10 mouse cellular contexts compared by ENCODE assay signal in the genomic region with DNA sequence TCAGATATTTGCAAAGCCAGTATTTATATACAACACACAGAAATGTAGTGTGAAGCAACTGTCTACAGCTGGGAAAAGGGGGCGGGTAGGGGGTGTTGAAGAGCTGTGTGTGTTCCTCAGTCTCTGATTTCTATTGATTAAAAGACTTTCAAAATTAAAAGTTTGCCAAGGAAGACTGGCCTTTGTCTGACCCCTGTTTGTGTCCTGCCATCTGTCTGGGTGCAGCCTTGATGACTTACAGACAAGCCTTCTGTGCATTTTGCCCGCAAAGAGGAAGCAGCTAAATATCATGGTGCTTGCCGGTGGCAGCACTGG. TPM values are rescaled to one million over a fixed set of nuclear protein-coding genes. Genes with fewer than 3 reads are reported as not detected.
A peak's percentile ranks its signal among the peaks of the same experiment; 100 is the strongest.
DNase-seq lines count a peak whose midpoint lies in the region; ATAC-seq lines count a peak whose summit lies in the region.
"Had no signal": no experiment of that assay in that cellular context is flagged by ENCODE, and none has a peak within 500 bp of the region (broad histone marks: within the 10 kb centered on the region; RNA-seq: fewer than 3 reads in every experiment).

No protein-coding gene starts in this region.

- H3K36me3 ChIP-seq in kidney, embryonic 15.5 days = peaks cover 14% of the 10 kb centered on the region
- H3K36me3 ChIP-seq in embryonic facial prominence, embryonic 12.5 days = peaks cover 5% of the 10 kb centered on the region; the same call in 1 of the 2 replicates
- H3K36me3 ChIP-seq in hindbrain, embryonic 14.5 days (replicated peaks; ENCODE audit: control insufficient read depth, insufficient read depth) = peaks cover 3% of the 10 kb centered on the region; the same call in 1 of the 2 replicates
- peaks cover 4% of the 10 kb centered on the region for H3K36me3 ChIP-seq in midbrain, embryonic 13.5 days

- peak overlapping the region; percentile 59; the same call in 1 of the 2 replicates for H3K27ac ChIP-seq in kidney, embryonic 15.5 days
- peak overlapping the region; percentile 86 for H3K27ac ChIP-seq in embryonic facial prominence, embryonic 12.5 days
- H3K27ac ChIP-seq in hindbrain, embryonic 14.5 days = peak overlapping the region; percentile 60
- H3K27ac ChIP-seq in midbrain, embryonic 13.5 days = peak overlapping the region; percentile 94

- WGBS in kidney, embryonic 15.5 days = 20% methylated on average over 3 of the region's 3 CpGs
- 17% methylated on average over 3 of the region's 3 CpGs for WGBS in embryonic facial prominence, embryonic 12.5 days
- 15% methylated on average over 3 of the region's 3 CpGs for WGBS in hindbrain, embryonic 14.5 days
- 8% methylated on average over 3 of the region's 3 CpGs for WGBS in midbrain, embryonic 13.5 days

- 0 out of 2 replicates have a peak overlapping the region, but pooled peaks have one; percentile 5 for H3K9ac ChIP-seq in kidney, embryonic 15.5 days
- H3K9ac ChIP-seq in embryonic facial prominence, embryonic 12.5 days = no peak overlapping the region
- H3K9ac ChIP-seq in hindbrain, embryonic 14.5 days = no peak overlapping the region
- H3K9ac ChIP-seq in midbrain, embryonic 13.5 days (replicated peaks) = peak overlapping the region; percentile 21; the same call in 1 of the 2 replicates

- H3K4me1 ChIP-seq in kidney, embryonic 15.5 days = peaks cover 32% of the 10 kb centered on the region
- peaks cover 13% of the 10 kb centered on the region for H3K4me1 ChIP-seq in embryonic facial prominence, embryonic 12.5 days
- peaks cover 13% of the 10 kb centered on the region for H3K4me1 ChIP-seq in hindbrain, embryonic 14.5 days (replicated peaks; ENCODE audit: control insufficient read depth, insufficient read depth, low read length)
- peaks cover 48% of the 10 kb centered on the region for H3K4me1 ChIP-seq in midbrain, embryonic 13.5 days (replicated peaks)

- H3K9me3 ChIP-seq in kidney, embryonic 15.5 days (replicated peaks) = no peaks in the 10 kb centered on the region
- H3K9me3 ChIP-seq in embryonic facial prominence, embryonic 12.5 days = no peaks in the 10 kb centered on the region
- H3K9me3 ChIP-seq in hindbrain, embryonic 14.5 days (ENCODE audit: control insufficient read depth, low read length) = no peaks in the 10 kb centered on the region
- H3K9me3 ChIP-seq in midbrain, embryonic 13.5 days = no peaks in the 10 kb centered on the region

- no peak for ATAC-seq in kidney, embryonic 15.5 days (replicated peaks; ENCODE audit: low FRiP score)
- ATAC-seq in embryonic facial prominence, embryonic 12.5 days (ENCODE audit: insufficient number of reproducible peaks, insufficient read depth, low FRiP score, low TSS enrichment) = no peak
- ATAC-seq in hindbrain, embryonic 14.5 days (ENCODE audit: low FRiP score) = no peak
- ATAC-seq in midbrain, embryonic 13.5 days = no peak

- DNase-seq in kidney, adult 11 months = no peak
- no peak for DNase-seq in hindbrain, embryonic 14.5 days (ENCODE audit: low spot score)
- no peak for DNase-seq in embryo, embryonic 10 days (ENCODE audit: low spot score)
- no peak for DNase-seq in layer of hippocampus, adult 11-12 months (ENCODE audit: low spot score)
- no peak for DNase-seq in embryo, embryonic 9.5 days (ENCODE audit: extremely low spot score)
- DNase-seq: adrenal gland, adult 2 months; cerebellum, postnatal 14 days had no signal

- H3K4me2 ChIP-seq in kidney, embryonic 15.5 days = no peak overlapping the region
- H3K4me2 ChIP-seq in embryonic facial prominence, embryonic 12.5 days (replicated peaks) = 0 out of 2 replicates have a peak overlapping the region, but pooled peaks have one; percentile 4
- H3K4me2 ChIP-seq in hindbrain, embryonic 14.5 days (replicated peaks) = peak overlapping the region; percentile 23; the same call in 1 of the 2 replicates
- H3K4me2 ChIP-seq in midbrain, embryonic 13.5 days (replicated peaks) = peak overlapping the region; percentile 40

- no peaks in the 10 kb centered on the region for H3K27me3 ChIP-seq in kidney, embryonic 15.5 days
- no peaks in the 10 kb centered on the region for H3K27me3 ChIP-seq in embryonic facial prominence, embryonic 12.5 days
- no peaks in the 10 kb centered on the region for H3K27me3 ChIP-seq in hindbrain, embryonic 14.5 days (ENCODE audit: control insufficient read depth, insufficient read depth, low read length)
- no peaks in the 10 kb centered on the region for H3K27me3 ChIP-seq in midbrain, embryonic 13.5 days

- H3K4me3 ChIP-seq in kidney, embryonic 15.5 days (replicated peaks) = no peak overlapping the region
- no peak overlapping the region for H3K4me3 ChIP-seq in embryonic facial prominence, embryonic 12.5 days
- H3K4me3 ChIP-seq in hindbrain, embryonic 14.5 days (replicated peaks; ENCODE audit: low read length) = no peak overlapping the region
- no peak overlapping the region for H3K4me3 ChIP-seq in midbrain, embryonic 13.5 days (replicated peaks)

RNA-seq across cellular contexts. Expression of a gene that starts 11.8 kb away (rescaled TPM):
- polyA plus RNA-seq in kidney, embryonic 15.5 days (2015; fragmentation: Nextera tagmentation; extraction: Ambion mirVana) = 7.0 and 8.2 TPM in 2 replicates
- 5.6 and 5.9 TPM in 2 replicates for polyA plus RNA-seq in embryonic facial prominence, embryonic 12.5 days (2016; fragmentation: Nextera tagmentation; extraction: Ambion mirVana)
- polyA plus RNA-seq in hindbrain, embryonic 14.5 days (2014; fragmentation: Nextera tagmentation; extraction: Ambion mirVana) = 2.2 and 3.3 TPM in 2 replicates
- polyA plus RNA-seq in midbrain, embryonic 13.5 days (2015; fragmentation: Nextera tagmentation; extraction: Ambion mirVana) = 6.6 and 7.2 TPM in 2 replicates

RNA-seq across cellular contexts. Expression of a gene that starts 26.3 kb away (rescaled TPM):
- not detected in 2 replicates for polyA plus RNA-seq in kidney, embryonic 15.5 days (2015; fragmentation: Nextera tagmentation; extraction: Ambion mirVana)
- not detected in 2 replicates for polyA plus RNA-seq in embryonic facial prominence, embryonic 12.5 days (2016; fragmentation: Nextera tagmentation; extraction: Ambion mirVana)
- polyA plus RNA-seq in hindbrain, embryonic 14.5 days (2014; fragmentation: Nextera tagmentation; extraction: Ambion mirVana) = not detected in 2 replicates
- not detected in 2 replicates for polyA plus RNA-seq in midbrain, embryonic 13.5 days (2015; fragmentation: Nextera tagmentation; extraction: Ambion mirVana)
- polyA plus RNA-seq: adrenal gland, adult 2 months had no signal

RNA-seq across cellular contexts. Expression of a gene that starts 46.4 kb away (rescaled TPM):
- polyA plus RNA-seq in kidney, embryonic 15.5 days (2015; fragmentation: Nextera tagmentation; extraction: Ambion mirVana) = 27.0 and 29.2 TPM in 2 replicates
- polyA plus RNA-seq in embryonic facial prominence, embryonic 12.5 days (2016; fragmentation: Nextera tagmentation; extraction: Ambion mirVana) = 22.7 and 23.6 TPM in 2 replicates
- polyA plus RNA-seq in hindbrain, embryonic 14.5 days (2014; fragmentation: Nextera tagmentation; extraction: Ambion mirVana) = 10.9 and 11.9 TPM in 2 replicates
- polyA plus RNA-seq in midbrain, embryonic 13.5 days (2015; fragmentation: Nextera tagmentation; extraction: Ambion mirVana) = 20.9 and 24.2 TPM in 2 replicates

Comparison
In these comparisons a context has a peak if more than half of its experiments do, and no peak if none do; other contexts are left out.
1. H3K9ac ChIP-seq: peak in kidney, embryonic 15.5 days (single experiment) and midbrain, embryonic 13.5 days (single experiment); none in embryonic facial prominence, embryonic 12.5 days (single experiment) and hindbrain, embryonic 14.5 days (single experiment).
2. Peak in every context shown above with its lines, with median percentiles within 50 percentile points of each other: H3K27ac ChIP-seq.